Mouse (Mus musculus) frontal cortex, postnatal 14 days (tissue): ENCODE results near the gene Hist2h2bb.
"Not testable (repeated sequence)": the region's sequence is repeated elsewhere in the genome, so short reads cannot be mapped to it uniquely, and the experiment has no call there.

Experiments used
- DNase-seq, 2 experiments: peaks; one replicate each; pipeline ENCODE4 v3.0.0; 2022; ENCODE audit warnings: low spot score in 2 of 2

The Hist2h2bb gene

GRCm38 (mm10) chr3:96239949-96240798, 29.4 kb upstream of the Hist2h2bb start, which contains the start of gene Hist2h2aa2:
TSS of gene Hist2h2aa2 (minus strand) at chr3:96240276.
- peak; percentile 93 to 97 for DNase-seq

DNA sequence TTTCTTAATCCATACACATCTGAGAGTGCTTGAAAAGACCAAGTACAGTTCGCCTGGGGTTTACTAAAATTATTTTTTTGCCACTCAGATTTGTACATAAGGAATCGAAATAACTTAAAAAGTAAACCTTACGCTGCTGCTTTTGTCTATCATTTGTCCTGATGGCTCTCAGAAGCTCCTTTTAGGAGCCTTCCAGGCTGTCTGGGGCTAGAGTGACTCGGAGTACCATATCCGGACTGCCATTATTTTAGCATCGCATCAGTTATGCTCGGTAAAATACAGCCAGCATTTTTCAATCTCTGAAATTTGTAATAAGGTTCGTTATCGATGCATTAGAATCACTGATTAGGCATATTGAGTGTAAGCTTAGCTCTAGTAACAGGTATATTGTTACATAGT, 28.8 kb upstream of the Hist2h2bb start:
- no peak for DNase-seq

DNA sequence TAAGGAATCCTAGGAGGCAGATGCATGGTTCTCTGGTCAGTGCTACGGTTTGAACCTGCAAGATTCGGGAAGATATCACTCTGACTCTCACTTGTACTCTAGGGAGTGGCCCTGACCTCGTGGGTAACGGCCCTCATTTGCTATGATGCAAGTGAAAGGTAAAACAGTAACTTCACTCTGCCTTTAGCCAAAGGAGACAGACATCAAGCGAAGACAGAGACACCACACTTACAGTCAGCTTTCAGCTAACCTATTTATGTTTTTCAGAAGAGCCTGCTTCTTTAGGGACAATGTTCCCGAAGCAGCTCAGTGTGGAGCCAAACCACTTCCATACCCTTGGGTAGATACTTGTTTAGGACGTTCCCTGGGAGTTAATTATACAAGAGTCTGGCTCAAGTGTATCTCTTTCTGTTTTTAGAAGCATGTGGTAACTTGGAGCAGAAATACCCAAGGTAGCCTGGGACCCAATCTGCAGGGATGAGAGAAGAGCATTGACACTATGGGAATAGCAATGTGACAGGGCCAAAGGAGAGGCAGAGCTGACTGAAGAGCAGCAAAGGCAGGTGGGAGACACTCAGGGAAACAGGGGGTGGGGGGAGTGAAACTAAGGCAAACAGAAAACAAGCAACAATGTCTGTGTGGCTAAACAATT, 25.5 kb upstream of the Hist2h2bb start:
- no peak for DNase-seq

DNA sequence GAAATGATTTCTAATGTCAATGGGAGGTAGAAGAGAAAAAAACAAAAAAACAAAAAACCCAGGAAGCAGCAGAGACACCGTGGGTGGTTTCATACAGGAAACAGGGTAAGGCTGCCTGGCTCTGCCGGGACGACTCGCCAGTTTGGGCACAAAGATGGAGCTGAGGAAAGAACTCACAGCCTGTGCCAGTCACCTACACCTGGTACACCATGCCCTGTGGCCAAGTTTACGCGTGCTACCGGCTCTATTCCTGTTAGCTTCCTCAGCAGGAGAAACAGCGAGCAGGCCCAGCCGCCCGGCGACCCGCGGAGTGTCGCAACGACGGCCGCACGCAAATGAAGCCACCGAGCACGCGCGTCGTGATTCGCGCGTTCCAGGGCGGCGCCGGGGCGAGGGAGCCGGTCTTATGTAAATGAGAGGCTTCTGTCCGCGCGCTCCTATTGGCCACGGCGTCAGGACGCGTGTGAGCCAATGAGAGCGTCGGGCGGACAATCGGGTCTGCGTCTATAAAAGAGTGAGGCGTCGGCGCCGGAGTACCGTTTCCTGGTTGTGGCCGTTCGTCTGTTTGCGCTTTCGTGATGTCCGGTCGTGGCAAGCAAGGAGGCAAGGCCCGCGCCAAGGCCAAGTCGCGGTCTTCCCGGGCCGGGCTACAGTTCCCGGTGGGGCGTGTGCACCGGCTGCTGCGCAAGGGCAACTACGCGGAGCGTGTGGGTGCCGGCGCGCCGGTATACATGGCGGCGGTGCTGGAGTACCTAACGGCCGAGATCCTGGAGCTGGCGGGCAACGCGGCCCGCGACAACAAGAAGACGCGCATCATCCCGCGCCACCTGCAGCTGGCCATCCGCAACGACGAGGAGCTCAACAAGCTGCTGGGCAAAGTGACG, 24.3 kb upstream of the Hist2h2bb start, which contains the start of gene Hist2h2aa1:
Gene Hist2h2aa1 (plus strand): TSS at position 495 of the 884 bp plus-strand sequence.
- peak; percentile 83 to 86 for DNase-seq

DNA sequence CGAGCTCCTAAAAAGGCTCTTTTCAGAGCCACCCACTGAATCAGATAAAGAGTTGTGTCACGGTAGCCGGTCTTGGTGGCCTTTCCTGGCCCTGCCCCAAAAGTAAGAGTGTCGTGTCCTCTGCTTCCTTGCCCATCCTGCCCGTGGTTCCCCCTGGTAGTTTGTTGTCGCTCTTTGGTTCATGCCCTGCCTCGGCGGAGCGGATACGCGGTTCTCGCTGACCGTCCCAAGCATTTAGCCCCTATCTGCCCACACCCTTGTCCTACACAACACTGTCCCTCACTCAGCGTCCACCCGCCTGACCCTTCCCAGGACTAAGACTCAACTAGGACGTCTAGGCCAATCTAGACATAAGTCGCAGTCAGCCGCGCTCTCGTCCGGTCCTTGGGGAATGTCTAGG, 23.5 kb upstream of the Hist2h2bb start:
- DNase-seq, result not testable (repeated sequence)

- not testable (repeated sequence) for DNase-seq
Observed at GRCm38 (mm10) chr3:96246427-96246856, 23.1 kb upstream of the Hist2h2bb start, which contains the start of gene Hist2h3c1. TSS of gene Hist2h3c1 (plus strand) at chr3:96246685.

DNA sequence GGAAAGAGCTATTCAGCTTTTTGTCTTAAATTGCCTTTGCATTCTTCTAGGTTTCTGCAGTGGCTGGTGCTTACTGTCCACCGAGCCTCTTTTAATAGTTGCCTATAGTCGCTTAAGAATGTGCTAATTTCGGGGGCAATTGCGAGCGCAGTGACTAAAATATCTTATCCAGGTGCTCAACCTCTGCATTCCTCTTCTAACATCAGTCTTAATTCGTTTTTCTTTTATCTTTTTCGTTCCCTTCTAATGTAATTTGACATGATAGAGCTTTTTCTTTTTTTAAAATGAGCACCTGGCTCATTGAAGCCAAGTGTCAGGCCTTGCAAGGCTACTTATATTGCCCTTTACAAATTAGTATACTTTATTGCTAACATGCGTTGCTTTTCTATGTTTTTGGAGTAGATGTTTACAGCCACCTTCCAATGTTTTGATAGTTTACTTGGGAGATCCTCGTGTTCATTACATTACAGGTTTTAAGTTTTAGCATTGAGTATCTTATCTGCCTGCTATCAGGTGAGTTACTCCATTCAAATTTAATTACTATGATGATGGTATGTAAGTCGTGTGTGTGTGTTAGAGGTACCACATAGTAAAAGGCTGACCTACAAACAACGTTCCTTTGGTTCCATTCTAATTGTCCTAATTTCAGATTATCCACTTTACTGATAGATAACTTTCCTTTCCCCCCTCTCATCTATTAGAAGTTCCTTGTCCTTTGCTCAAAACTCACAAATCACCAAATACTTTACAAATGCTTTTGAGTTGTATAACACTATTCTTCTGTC, 22.0 kb upstream of the Hist2h2bb start:
- no peak for DNase-seq

GRCm38 (mm10) chr3:96248141-96249033, 21.2 kb upstream of the Hist2h2bb start:
- no peak for DNase-seq

GRCm38 (mm10) chr3:96249034-96249345, 20.6 kb upstream of the Hist2h2bb start:
- DNase-seq, result no peak

- no peak for DNase-seq
Observed at GRCm38 (mm10) chr3:96250890-96251289, 18.7 kb upstream of the Hist2h2bb start.

GRCm38 (mm10) chr3:96251787-96252186, 17.8 kb upstream of the Hist2h2bb start:
- no peak for DNase-seq

- no peak for DNase-seq
Observed at GRCm38 (mm10) chr3:96254683-96255355, 14.7 kb upstream of the Hist2h2bb start.

DNA sequence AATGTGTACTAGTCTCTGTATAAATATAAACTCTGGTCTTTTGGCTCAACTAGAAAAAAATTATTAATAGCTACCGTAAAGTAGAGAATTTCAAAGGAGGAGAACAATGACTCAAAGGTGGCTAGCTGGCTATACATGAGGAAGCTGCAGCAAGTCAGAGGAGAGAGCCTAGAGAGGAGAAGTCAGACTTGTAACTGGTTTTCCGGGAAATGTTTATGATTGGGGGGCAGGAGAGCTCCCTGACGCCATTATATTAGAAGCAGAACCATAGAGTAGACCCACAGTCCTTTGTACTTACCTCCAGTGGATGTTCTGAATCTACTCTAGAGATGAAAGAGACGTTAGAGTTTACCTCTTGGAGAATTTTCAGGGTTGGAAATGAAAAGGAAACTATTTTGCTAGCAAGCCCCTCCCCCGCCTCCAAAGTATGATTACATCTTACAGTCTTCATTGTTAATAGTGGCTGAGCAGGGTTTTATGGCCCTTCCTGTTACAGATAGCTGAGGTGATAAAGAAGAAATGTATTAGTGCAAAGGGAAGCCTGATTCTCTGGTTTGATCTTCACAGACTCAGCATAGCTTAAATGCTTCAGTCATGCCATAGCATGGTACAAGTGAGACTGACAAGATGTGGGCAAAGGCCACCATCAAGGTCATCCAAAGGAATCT, 13.5 kb upstream of the Hist2h2bb start:
- DNase-seq, result no peak

- no peak for DNase-seq
Observed at GRCm38 (mm10) chr3:96257190-96257589, 12.4 kb upstream of the Hist2h2bb start.

- DNase-seq, result no peak
Observed at GRCm38 (mm10) chr3:96260220-96260619, 9.3 kb upstream of the Hist2h2bb start.

DNA sequence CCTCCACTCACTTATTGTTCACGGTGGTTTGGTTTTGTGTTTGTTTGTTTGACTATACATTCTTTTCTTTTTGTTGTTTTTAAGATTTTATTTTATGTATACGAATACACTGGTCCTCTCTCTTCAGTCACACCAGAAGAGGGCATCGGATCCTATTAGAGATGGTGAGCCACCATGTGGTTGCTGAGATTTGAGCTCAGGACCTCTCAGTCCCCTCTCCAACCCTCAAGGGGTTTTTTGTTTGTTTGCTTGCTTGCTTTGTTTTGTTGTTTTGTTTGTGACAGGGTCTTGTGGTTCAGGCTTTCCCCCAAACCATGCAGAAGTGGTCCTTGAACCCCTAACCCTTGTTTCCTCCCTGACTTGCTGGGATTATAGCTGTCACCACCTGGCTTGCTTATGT, 7.9 kb upstream of the Hist2h2bb start:
- no peak for DNase-seq

- DNase-seq, result peak; percentile 70 to 80
Observed at GRCm38 (mm10) chr3:96262216-96262875, 7.2 kb upstream of the Hist2h2bb start.

DNA sequence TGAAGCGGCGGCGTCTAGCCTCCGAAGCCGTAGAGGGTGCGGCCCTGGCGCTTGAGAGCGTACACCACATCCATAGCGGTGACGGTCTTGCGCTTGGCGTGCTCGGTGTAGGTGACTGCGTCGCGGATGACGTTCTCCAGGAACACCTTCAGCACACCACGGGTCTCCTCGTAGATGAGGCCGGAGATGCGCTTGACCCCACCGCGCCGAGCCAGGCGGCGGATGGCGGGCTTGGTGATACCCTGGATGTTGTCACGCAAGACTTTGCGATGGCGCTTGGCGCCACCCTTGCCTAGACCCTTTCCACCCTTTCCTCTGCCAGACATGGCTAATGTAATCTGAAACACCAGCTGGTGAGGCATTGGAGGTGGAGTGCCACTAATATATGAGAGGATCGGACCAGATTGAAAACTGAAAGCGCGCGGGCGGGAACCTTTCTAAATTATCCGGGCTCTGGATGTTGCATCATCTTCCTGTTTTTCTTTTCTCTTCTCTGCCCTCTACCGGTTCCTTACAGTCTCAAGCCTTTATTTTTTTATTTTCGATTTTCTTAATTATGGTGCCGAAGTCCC, 6.5 kb upstream of the Hist2h2bb start, which contains the start of gene Hist2h4:
Gene Hist2h4 (minus strand): TSS at position 333 of the 572 bp plus-strand sequence.
- peak; percentile 96 for DNase-seq
